Mouse (Mus musculus) ES-Bruce4 (cell line): ENCODE measurements around the gene Ktn1.

ENCODE experiments used
- CTCF ChIP-seq: IDR thresholded peaks from one replicate; pipeline ENCODE4 v1.8.1; 2011; ENCODE audit warnings: low read depth, low read length
- EP300 ChIP-seq: IDR thresholded peaks from 2 replicates; pipeline ENCODE4 v1.6.1; 2011; ENCODE audit warnings: low read depth, low read length; ENCODE audit not compliant: insufficient read depth
- POLR2A ChIP-seq: IDR thresholded peaks from one replicate; pipeline ENCODE4 v1.8.1; 2011; ENCODE audit warnings: low read length; ENCODE audit not compliant: insufficient read depth

GRCm38 (mm10) chr14:47651272-47651671 is 3.0 kb downstream of the Ktn1 start:
- TF ChIP-seq EP300, result no peak
- no peak for TF ChIP-seq CTCF
- TF ChIP-seq POLR2A, result no peak
